Mouse (Mus musculus): ENCODE measurements at regions not wholly inside any gene's neighbourhood (a gene's known extent, or its start where the extent isn't known, plus 50 kb on each side); places are given as distances from the start of the nearest gene placed in this dataset.

- H3K9me3 ChIP-seq (ENCODE audit: control insufficient read depth, low read length), result no peaks in the 10 kb centered on the region
- no peaks in the 10 kb centered on the region for H3K36me3 ChIP-seq (ENCODE audit: control insufficient read depth, insufficient read depth, low read length)
- no peak overlapping the region for H3K9ac ChIP-seq (ENCODE audit: low read length)
- 21% methylated on average over 15 of the region's 15 CpGs for WGBS
- no peak overlapping the region for H3K4me2 ChIP-seq (ENCODE audit: low read depth)
- no peak for DNase-seq (ENCODE audit: low spot score)
- H3K4me3 ChIP-seq (ENCODE audit: low read depth, low read length), result no peak overlapping the region
- 0 out of 2 replicates have a peak, but pooled peaks cover 2% of the 10 kb centered on the region for H3K4me1 ChIP-seq (ENCODE audit: control insufficient read depth, insufficient read depth, low read length)
- ATAC-seq (ENCODE audit: insufficient read depth, low FRiP score, low TSS enrichment), result no peak
- H3K27ac ChIP-seq (ENCODE audit: low read depth, low read length), result no peak overlapping the region
- H3K27me3 ChIP-seq (ENCODE audit: control insufficient read depth, insufficient read depth, low read length), result no peaks in the 10 kb centered on the region
Measured at GRCm38 (mm10) chr2:92544364-92545151, 54.9 kb upstream of the Chst1 start.

DNA sequence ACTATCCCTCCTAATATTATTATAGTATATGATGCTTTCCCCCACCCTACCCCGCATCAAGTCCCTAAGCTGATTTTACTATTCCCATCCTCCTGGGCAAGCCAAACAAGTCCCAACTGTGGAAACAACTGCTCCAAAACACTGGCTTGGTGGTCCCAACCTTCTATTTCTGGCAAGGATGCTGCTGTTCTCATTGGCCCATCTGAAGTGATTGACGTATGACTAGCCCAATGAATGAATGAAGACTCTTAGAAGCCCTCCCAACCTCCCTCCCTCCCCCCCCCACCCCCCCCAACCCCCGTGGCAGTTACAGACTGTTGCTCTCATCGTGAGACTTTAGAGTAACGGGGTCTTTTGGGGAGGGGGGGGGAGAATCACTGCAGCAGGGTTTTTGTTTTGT is 58.7 kb upstream of the Chst1 start:
- H3K4me3 ChIP-seq (ENCODE audit: low read depth, low read length), result no peak overlapping the region
- DNase-seq (ENCODE audit: low spot score) (no peak), ATAC-seq (ENCODE audit: insufficient read depth, low FRiP score, low TSS enrichment) (no peak)
- 0 out of 2 replicates have a peak, but pooled peaks cover 2% of the 10 kb centered on the region for H3K4me1 ChIP-seq (ENCODE audit: control insufficient read depth, insufficient read depth, low read length)
- H3K27me3 ChIP-seq (ENCODE audit: control insufficient read depth, insufficient read depth, low read length), result no peaks in the 10 kb centered on the region
- no peaks in the 10 kb centered on the region for H3K9me3 ChIP-seq (ENCODE audit: control insufficient read depth, low read length)
- H3K27ac ChIP-seq (ENCODE audit: low read depth, low read length), result no peak overlapping the region
- no peaks in the 10 kb centered on the region for H3K36me3 ChIP-seq (ENCODE audit: control insufficient read depth, insufficient read depth, low read length)
- no peak overlapping the region for H3K4me2 ChIP-seq (ENCODE audit: low read depth)
- WGBS, result 73% methylated on average over 5 of the region's 5 CpGs
- no peak overlapping the region for H3K9ac ChIP-seq (ENCODE audit: low read length)

DNA sequence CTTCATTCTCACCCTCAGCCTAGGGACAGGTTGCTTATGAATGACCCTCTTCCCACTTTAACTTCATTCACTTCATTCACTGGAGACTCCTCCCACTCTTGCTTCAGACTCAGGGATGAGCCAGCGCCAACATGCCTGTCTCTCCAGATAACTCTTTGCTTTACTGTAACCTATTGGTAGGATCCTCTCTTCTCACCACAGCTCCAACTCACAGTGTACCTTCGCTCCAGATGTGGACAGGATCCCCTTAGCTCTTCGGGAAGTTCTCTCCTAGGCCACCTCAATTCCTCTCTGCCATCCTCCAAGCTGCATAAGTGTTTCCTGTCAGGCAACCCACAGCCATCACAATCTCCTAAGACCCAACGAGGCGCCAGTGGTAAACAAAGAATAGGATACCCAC is 67.5 kb upstream of the Chst1 start:
- no peak overlapping the region for H3K27ac ChIP-seq (ENCODE audit: low read depth, low read length)
- H3K36me3 ChIP-seq (ENCODE audit: control insufficient read depth, insufficient read depth, low read length), result no peaks in the 10 kb centered on the region
- no peak overlapping the region for H3K4me3 ChIP-seq (ENCODE audit: low read depth, low read length)
- no peak overlapping the region for H3K4me2 ChIP-seq (ENCODE audit: low read depth)
- no peak overlapping the region for H3K9ac ChIP-seq (ENCODE audit: low read length)
- 88% methylated on average over 5 of the region's 5 CpGs for WGBS
- H3K4me1 ChIP-seq (ENCODE audit: control insufficient read depth, insufficient read depth, low read length), result no peaks in the 10 kb centered on the region
- H3K27me3 ChIP-seq (ENCODE audit: control insufficient read depth, insufficient read depth, low read length), result no peaks in the 10 kb centered on the region
- ATAC-seq (ENCODE audit: insufficient read depth, low FRiP score, low TSS enrichment) (no peak), DNase-seq (ENCODE audit: low spot score) (no peak)
- no peaks in the 10 kb centered on the region for H3K9me3 ChIP-seq (ENCODE audit: control insufficient read depth, low read length)

DNA sequence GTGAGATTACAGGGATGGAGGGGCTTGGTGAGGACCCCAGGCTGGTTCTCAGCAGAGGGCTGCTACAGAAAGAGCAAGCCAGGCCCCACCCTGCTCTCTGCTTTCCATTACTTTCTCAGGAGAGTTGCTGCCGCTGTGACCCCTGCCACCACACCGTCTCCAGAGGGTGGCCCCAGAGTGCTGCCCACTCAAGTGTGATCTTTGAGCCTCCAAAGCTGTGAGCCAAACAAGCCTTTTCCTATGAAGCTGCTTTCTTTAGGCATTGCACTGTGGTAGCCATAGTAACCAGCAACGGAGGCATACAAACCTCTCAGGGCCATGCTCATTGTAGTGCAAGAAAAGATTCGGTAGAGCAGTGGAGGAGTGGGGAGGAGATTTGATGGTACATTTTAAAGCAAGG is 68.8 kb upstream of the Chst1 start:
- no peak for ATAC-seq (ENCODE audit: insufficient read depth, low FRiP score, low TSS enrichment)
- Histone ChIP-seq H3K4me2 (ENCODE audit: low read depth) (no peak overlapping the region), H3K27ac (ENCODE audit: low read depth, low read length) (no peak overlapping the region), H3K4me1 (ENCODE audit: control insufficient read depth, insufficient read depth, low read length) (no peaks in the 10 kb centered on the region), H3K9me3 (ENCODE audit: control insufficient read depth, low read length) (no peaks in the 10 kb centered on the region), H3K36me3 (ENCODE audit: control insufficient read depth, insufficient read depth, low read length) (no peaks in the 10 kb centered on the region), H3K4me3 (ENCODE audit: low read depth, low read length) (no peak overlapping the region), H3K27me3 (ENCODE audit: control insufficient read depth, insufficient read depth, low read length) (no peaks in the 10 kb centered on the region), H3K9ac (ENCODE audit: low read length) (no peak overlapping the region)
- 48% methylated on average over 4 of the region's 4 CpGs for WGBS
- no peak for DNase-seq (ENCODE audit: low spot score)

- DNase-seq (ENCODE audit: low spot score) (no peak), ATAC-seq (ENCODE audit: insufficient read depth, low FRiP score, low TSS enrichment) (no peak)
- peak overlapping the region; percentile 42; the same call in 1 of the 2 replicates for H3K9ac ChIP-seq (ENCODE audit: low read length)
- H3K36me3 ChIP-seq (ENCODE audit: control insufficient read depth, insufficient read depth, low read length), result no peaks in the 10 kb centered on the region
- H3K9me3 ChIP-seq (ENCODE audit: control insufficient read depth, low read length), result no peaks in the 10 kb centered on the region
- H3K4me3 ChIP-seq (ENCODE audit: low read depth, low read length), result peak overlapping the region; percentile 27
- H3K27me3 ChIP-seq (ENCODE audit: control insufficient read depth, insufficient read depth, low read length), result no peaks in the 10 kb centered on the region
- H3K4me1 ChIP-seq (ENCODE audit: control insufficient read depth, insufficient read depth, low read length), result no peaks in the 10 kb centered on the region
- H3K4me2 ChIP-seq (ENCODE audit: low read depth), result peak overlapping the region; percentile 49
- WGBS, result 51% methylated on average over 14 of the region's 14 CpGs
- no peak overlapping the region for H3K27ac ChIP-seq (ENCODE audit: low read depth, low read length)
Measured at GRCm38 (mm10) chr2:92529670-92530322, 69.5 kb upstream of the Slc35c1 start.

GRCm38 (mm10) chr2:92529071-92529641 is 68.8 kb upstream of the Slc35c1 start:
- no peaks in the 10 kb centered on the region for H3K4me1 ChIP-seq (ENCODE audit: control insufficient read depth, insufficient read depth, low read length)
- peak overlapping the region; percentile 49 for H3K4me2 ChIP-seq (ENCODE audit: low read depth)
- peak overlapping the region; percentile 43 for H3K9ac ChIP-seq (ENCODE audit: low read length)
- H3K9me3 ChIP-seq (ENCODE audit: control insufficient read depth, low read length), result no peaks in the 10 kb centered on the region
- ATAC-seq (ENCODE audit: insufficient read depth, low FRiP score, low TSS enrichment), result peak; percentile 95
- DNase-seq (ENCODE audit: low spot score), result peak; percentile 87
- 7% methylated on average over 23 of the region's 24 CpGs for WGBS
- H3K4me3 ChIP-seq (ENCODE audit: low read depth, low read length), result peak overlapping the region; percentile 27
- H3K36me3 ChIP-seq (ENCODE audit: control insufficient read depth, insufficient read depth, low read length), result no peaks in the 10 kb centered on the region
- H3K27me3 ChIP-seq (ENCODE audit: control insufficient read depth, insufficient read depth, low read length), result no peaks in the 10 kb centered on the region
- no peak overlapping the region for H3K27ac ChIP-seq (ENCODE audit: low read depth, low read length)

DNA sequence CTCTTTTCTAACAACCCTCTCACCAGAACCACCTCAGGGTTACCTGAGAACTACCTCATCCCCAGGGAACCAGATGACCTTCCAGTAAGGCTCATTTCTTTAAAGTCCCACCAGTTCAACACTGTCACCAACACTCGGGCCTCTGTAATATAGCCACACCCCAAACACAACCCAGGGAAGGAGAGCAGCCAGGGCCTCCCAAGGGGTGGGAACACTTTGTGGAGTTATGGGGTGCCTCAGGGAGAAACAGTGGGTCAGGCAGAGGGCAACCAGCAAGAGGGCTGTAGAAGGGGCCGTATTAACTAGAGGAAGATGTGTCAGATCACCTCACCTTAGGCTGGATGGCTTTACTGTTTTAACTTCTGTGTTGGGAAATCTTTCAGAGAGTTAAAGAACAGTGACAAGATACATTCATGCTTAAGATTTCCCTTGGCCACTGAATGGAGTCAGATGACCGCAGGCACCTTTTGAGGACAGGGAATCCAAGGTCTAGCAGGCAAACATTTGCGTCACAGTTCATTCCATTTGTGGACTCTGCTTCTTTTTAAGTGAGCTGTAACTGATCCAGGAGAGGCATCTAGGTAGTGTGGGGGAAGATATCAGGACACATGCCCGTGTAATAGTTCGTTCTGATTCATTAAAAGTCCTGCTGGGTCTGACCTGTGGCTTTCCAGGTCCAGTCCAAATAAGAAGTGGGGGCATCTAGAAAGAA is 67.9 kb upstream of the Slc35c1 start:
- no peak overlapping the region for H3K4me3 ChIP-seq (ENCODE audit: low read depth, low read length)
- no peak for ATAC-seq (ENCODE audit: insufficient read depth, low FRiP score, low TSS enrichment)
- no peaks in the 10 kb centered on the region for H3K36me3 ChIP-seq (ENCODE audit: control insufficient read depth, insufficient read depth, low read length)
- DNase-seq (ENCODE audit: low spot score), result no peak
- WGBS, result 85% methylated on average over 6 of the region's 6 CpGs
- H3K4me2 ChIP-seq (ENCODE audit: low read depth), result no peak overlapping the region
- no peaks in the 10 kb centered on the region for H3K9me3 ChIP-seq (ENCODE audit: control insufficient read depth, low read length)
- H3K27me3 ChIP-seq (ENCODE audit: control insufficient read depth, insufficient read depth, low read length), result no peaks in the 10 kb centered on the region
- H3K27ac ChIP-seq (ENCODE audit: low read depth, low read length), result no peak overlapping the region
- no peak overlapping the region for H3K9ac ChIP-seq (ENCODE audit: low read length)
- no peaks in the 10 kb centered on the region for H3K4me1 ChIP-seq (ENCODE audit: control insufficient read depth, insufficient read depth, low read length)

DNA sequence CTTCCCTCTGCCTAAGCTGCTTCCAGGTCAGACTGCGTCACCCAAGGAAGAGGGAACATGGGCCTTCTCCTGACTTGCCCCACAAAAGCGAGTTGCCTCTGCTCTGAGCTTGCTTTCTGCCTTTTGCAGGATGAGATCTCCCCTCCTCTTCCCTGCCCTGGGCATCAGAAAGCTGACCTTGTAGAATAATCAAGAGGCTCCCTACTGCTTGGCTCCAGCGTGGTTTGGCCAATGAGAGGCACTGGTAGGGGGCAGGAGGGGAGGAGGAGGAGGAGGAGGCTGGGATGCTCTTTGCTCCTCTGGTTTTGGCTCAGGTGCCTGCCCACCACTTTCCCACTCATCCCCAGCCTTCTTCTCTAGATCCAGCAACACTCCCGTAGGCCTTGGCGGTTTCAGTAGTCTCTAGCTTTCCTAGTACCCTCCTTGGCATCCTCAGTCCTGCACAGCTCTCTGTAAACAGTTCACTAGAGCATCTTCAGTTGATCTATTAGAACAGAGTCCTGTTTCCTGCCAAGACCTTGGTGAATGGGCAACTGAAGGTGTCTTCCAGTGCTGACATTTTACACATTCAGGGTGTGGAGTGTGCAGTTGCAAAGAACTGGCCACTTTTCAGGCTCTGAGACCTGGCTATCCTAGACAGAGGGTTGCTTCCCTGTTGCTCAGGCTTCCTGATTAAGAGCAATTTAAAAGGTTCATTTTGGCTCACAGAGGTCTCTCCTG is 66.5 kb upstream of the Slc35c1 start:
- DNase-seq (ENCODE audit: low spot score) (no peak), ATAC-seq (ENCODE audit: insufficient read depth, low FRiP score, low TSS enrichment) (no peak)
- Histone ChIP-seq H3K27me3 (ENCODE audit: control insufficient read depth, insufficient read depth, low read length) (no peaks in the 10 kb centered on the region), H3K4me2 (ENCODE audit: low read depth) (no peak overlapping the region), H3K4me3 (ENCODE audit: low read depth, low read length) (no peak overlapping the region), H3K4me1 (ENCODE audit: control insufficient read depth, insufficient read depth, low read length) (no peaks in the 10 kb centered on the region), H3K9me3 (ENCODE audit: control insufficient read depth, low read length) (no peaks in the 10 kb centered on the region), H3K36me3 (ENCODE audit: control insufficient read depth, insufficient read depth, low read length) (no peaks in the 10 kb centered on the region), H3K27ac (ENCODE audit: low read depth, low read length) (no peak overlapping the region), H3K9ac (ENCODE audit: low read length) (no peak overlapping the region)
- 70% methylated on average over 5 of the region's 5 CpGs for whole genome bisulfite sequencing
